ENCODE assay signal across 32 mouse cellular contexts in genomic region chr9:109855947-109856346, GRCm38 (mm10). TPM values are rescaled to one million over a fixed set of nuclear protein-coding genes. Genes with fewer than 3 reads are reported as not detected.
DNase-seq lines count a peak whose midpoint lies in the region; ATAC-seq and TF ChIP-seq lines count a peak whose summit lies in the region.
"Had no signal": no experiment of that assay in that cellular context is flagged by ENCODE, and none has a peak within 500 bp of the region (broad histone marks: within the 10 kb centered on the region; RNA-seq: fewer than 3 reads in every experiment).

No protein-coding gene starts in this region.

- ATAC-seq in liver, embryonic 12.5 days, result peak; percentile 37; the same call in 1 of the 2 replicates
- peak; percentile 61 for ATAC-seq in liver, embryonic 15.5 days (ENCODE audit: insufficient read depth)
- ATAC-seq: CD4-positive, CD25-positive, alpha-beta regulatory T cell, adult 4 months; forebrain, embryonic 15.5 days; hindbrain, postnatal 0 days had no signal

- no peak overlapping the region for H3K4me3 ChIP-seq in liver, adult 2 months (ENCODE audit: insufficient read depth, low read depth, low read length)
- H3K4me3 ChIP-seq in liver, embryonic 12.5 days, result no peak overlapping the region
- no peak overlapping the region for H3K4me3 ChIP-seq in liver, embryonic 15.5 days (replicated peaks)
- H3K4me3 ChIP-seq: embryonic facial prominence, embryonic 12.5 days; embryonic facial prominence, embryonic 15.5 days; erythroblast, embryonic 14.5 days; forebrain, embryonic 12.5 days; forebrain, embryonic 15.5 days; heart, embryonic 12.5 days; heart, embryonic 15.5 days had no signal

- no peaks in the 10 kb centered on the region for H3K4me1 ChIP-seq in liver, adult 2 months (ENCODE audit: control insufficient read depth, insufficient read depth, low read length)
- H3K4me1 ChIP-seq in liver, embryonic 12.5 days, result no peaks in the 10 kb centered on the region
- H3K4me1 ChIP-seq in liver, embryonic 15.5 days (replicated peaks), result 0 out of 2 replicates have a peak, but pooled peaks cover 2% of the 10 kb centered on the region
- H3K4me1 ChIP-seq: embryonic facial prominence, embryonic 12.5 days; embryonic facial prominence, embryonic 15.5 days; forebrain, embryonic 12.5 days; forebrain, embryonic 15.5 days; heart, embryonic 12.5 days had no signal

- TF ChIP-seq CTCF in liver, adult 2 months (IDR thresholded peaks at IDR 0.05; ENCODE audit: low read depth, low read length), result no peak

- no peaks in the 10 kb centered on the region for H3K79me2 ChIP-seq in liver, adult 2 months (ENCODE audit: control insufficient read depth, insufficient read depth, low read length)

- no peaks in the 10 kb centered on the region for H3K9me3 ChIP-seq in liver, embryonic 12.5 days (replicated peaks)
- no peaks in the 10 kb centered on the region for H3K9me3 ChIP-seq in liver, embryonic 15.5 days (replicated peaks)
- H3K9me3 ChIP-seq: embryonic facial prominence, embryonic 12.5 days; embryonic facial prominence, embryonic 15.5 days; forebrain, embryonic 12.5 days; forebrain, embryonic 15.5 days; heart, embryonic 12.5 days; heart, embryonic 15.5 days had no signal

- 9% methylated on average over 6 of the region's 6 CpGs for WGBS in liver, adult 2 months
- WGBS in liver, embryonic 12.5 days (ENCODE audit: insufficient replicate concordance), result 73% methylated on average over 6 of the region's 6 CpGs
- 70% methylated on average over 6 of the region's 6 CpGs for WGBS in liver, embryonic 15.5 days (ENCODE audit: insufficient replicate concordance)

- H3K27ac ChIP-seq in liver, adult 2 months (replicated peaks; ENCODE audit: insufficient read depth, low read depth, low read length), result no peak overlapping the region
- no peak overlapping the region for H3K27ac ChIP-seq in liver, embryonic 12.5 days
- no peak overlapping the region for H3K27ac ChIP-seq in liver, embryonic 15.5 days (replicated peaks)
- H3K27ac ChIP-seq: embryonic facial prominence, embryonic 12.5 days; embryonic facial prominence, embryonic 15.5 days; forebrain, embryonic 12.5 days; forebrain, embryonic 15.5 days; heart, embryonic 15.5 days; hindbrain, embryonic 14.5 days; hindbrain, postnatal 0 days had no signal

- no peak overlapping the region for H3K4me2 ChIP-seq in liver, embryonic 12.5 days
- no peak overlapping the region for H3K4me2 ChIP-seq in liver, embryonic 15.5 days
- H3K4me2 ChIP-seq: embryonic facial prominence, embryonic 12.5 days; embryonic facial prominence, embryonic 15.5 days; forebrain, embryonic 12.5 days; forebrain, embryonic 15.5 days; heart, embryonic 12.5 days; heart, embryonic 15.5 days; hindbrain, embryonic 14.5 days had no signal

- peak; percentile 27 for DNase-seq in liver, adult 2 months (ENCODE audit: extremely low read depth, low read depth, low spot score)
- no peak for DNase-seq in liver
- DNase-seq in right cerebral cortex, postnatal 36 days (ENCODE audit: low spot score in 2 of 2), result no peak
- DNase-seq in cerebellum, adult 8-10 months, result no peak
- no peak for DNase-seq in ovary, postnatal 36 days (ENCODE audit: low spot score)
- DNase-seq: adrenal gland, adult 2 months; adrenal gland, postnatal 14 days; cerebellum, adult 11-12 months; cerebellum, adult 9-11 months; cerebellum, postnatal 25 days; gastrocnemius, postnatal 25 days; heart, adult 18-20 months; heart, postnatal 10 days; heart, postnatal 36 days had no signal

- H3K9ac ChIP-seq in liver, adult 2 months (ENCODE audit: low read depth, low read length), result no peak overlapping the region
- H3K9ac ChIP-seq in liver, embryonic 12.5 days, result no peak overlapping the region
- no peak overlapping the region for H3K9ac ChIP-seq in liver, embryonic 15.5 days
- H3K9ac ChIP-seq: embryonic facial prominence, embryonic 12.5 days; embryonic facial prominence, embryonic 15.5 days; forebrain, embryonic 12.5 days; forebrain, embryonic 15.5 days; heart, embryonic 12.5 days; heart, embryonic 15.5 days; hindbrain, embryonic 14.5 days had no signal

- H3K27me3 ChIP-seq in liver, adult 2 months (ENCODE audit: control insufficient read depth, insufficient read depth, low read length), result no peaks in the 10 kb centered on the region
- peaks cover 4% of the 10 kb centered on the region; the same call in 1 of the 2 replicates for H3K27me3 ChIP-seq in liver, embryonic 12.5 days (replicated peaks)
- no peaks in the 10 kb centered on the region for H3K27me3 ChIP-seq in liver, embryonic 15.5 days
- H3K27me3 ChIP-seq: embryonic facial prominence, embryonic 12.5 days; embryonic facial prominence, embryonic 15.5 days; forebrain, embryonic 12.5 days; forebrain, embryonic 15.5 days; heart, embryonic 12.5 days; heart, embryonic 15.5 days had no signal

- no peak for TF ChIP-seq POLR2A in liver, adult 2 months (IDR thresholded peaks at IDR 0.05; ENCODE audit: extremely low read depth, insufficient read depth, low read length)

- no peaks in the 10 kb centered on the region for H3K36me3 ChIP-seq in liver, adult 2 months (ENCODE audit: control insufficient read depth, insufficient read depth, low read length)
- no peaks in the 10 kb centered on the region for H3K36me3 ChIP-seq in liver, embryonic 12.5 days
- no peaks in the 10 kb centered on the region for H3K36me3 ChIP-seq in liver, embryonic 15.5 days (replicated peaks)
- H3K36me3 ChIP-seq: embryonic facial prominence, embryonic 12.5 days; embryonic facial prominence, embryonic 15.5 days; forebrain, embryonic 12.5 days; forebrain, embryonic 15.5 days; heart, embryonic 12.5 days; heart, embryonic 15.5 days had no signal

RNA-seq across cellular contexts. Expression of gene Camp, which starts 6.5 kb away (rescaled TPM):
- total RNA-seq in liver, adult 2 months (2014; rRNA removed), result not detected in 2 replicates
- 0.17 and 0.45 TPM in 2 replicates for polyA plus RNA-seq in liver, adult 2 months (2012; rRNA removed)
- 25.2 and 31.4 TPM in 2 replicates for polyA plus RNA-seq in liver, embryonic 12.5 days (2016; fragmentation: Nextera tagmentation; extraction: Ambion mirVana)
- 281 and 299 TPM in 2 replicates for polyA plus RNA-seq in liver, embryonic 15.5 days (2015; fragmentation: Nextera tagmentation; extraction: Ambion mirVana)
- total RNA-seq: gastrocnemius, adult 8-10 months; gastrocnemius, postnatal 25 days; heart, adult 18-20 months; heart, postnatal 36 days; MEL had no signal
- polyA plus RNA-seq: adrenal gland, adult 2 months; C2C12; CD4-positive, CD25-positive, alpha-beta regulatory T cell, adult 4 months had no signal

RNA-seq across cellular contexts. Expression of gene Cdc25a, which starts 19.4 kb away (rescaled TPM):
- 0.92 and 2.1 TPM in 2 replicates for total RNA-seq in liver, adult 2 months (2014; rRNA removed)
- polyA plus RNA-seq in liver, adult 2 months (2012; rRNA removed), result 0.73 and 0.87 TPM in 2 replicates
- polyA plus RNA-seq in liver, embryonic 12.5 days (2016; fragmentation: Nextera tagmentation; extraction: Ambion mirVana), result 34.9 and 36.4 TPM in 2 replicates
- 12.7 and 13.3 TPM in 2 replicates for polyA plus RNA-seq in liver, embryonic 15.5 days (2015; fragmentation: Nextera tagmentation; extraction: Ambion mirVana)

RNA-seq across cellular contexts. Expression of gene Nme6, which starts 23.4 kb away (rescaled TPM):
- 27.6 and 38.6 TPM in 2 replicates for total RNA-seq in liver, adult 2 months (2014; rRNA removed)
- 30.1 and 44.5 TPM in 2 replicates for polyA plus RNA-seq in liver, adult 2 months (2012; rRNA removed)
- polyA plus RNA-seq in liver, embryonic 12.5 days (2016; fragmentation: Nextera tagmentation; extraction: Ambion mirVana), result 59.0 and 61.2 TPM in 2 replicates
- 51.1 and 55.1 TPM in 2 replicates for polyA plus RNA-seq in liver, embryonic 15.5 days (2015; fragmentation: Nextera tagmentation; extraction: Ambion mirVana)

RNA-seq across cellular contexts. Expression of gene Spink8, which starts 43.9 kb away (rescaled TPM):
- not detected in 2 replicates for total RNA-seq in liver, adult 2 months (2014; rRNA removed)
- not detected in 2 replicates for polyA plus RNA-seq in liver, adult 2 months (2012; rRNA removed)
- not detected in 2 replicates for polyA plus RNA-seq in liver, embryonic 12.5 days (2016; fragmentation: Nextera tagmentation; extraction: Ambion mirVana)
- polyA plus RNA-seq in liver, embryonic 15.5 days (2015; fragmentation: Nextera tagmentation; extraction: Ambion mirVana), result not detected in 2 replicates
- total RNA-seq: common myeloid progenitor, adult 5-6 weeks; gastrocnemius, adult 8-10 months; gastrocnemius, postnatal 25 days; heart, adult 18-20 months; heart, postnatal 10 days; heart, postnatal 36 days; hindbrain, postnatal 0 days; MEL had no signal
- polyA plus RNA-seq: adrenal gland, adult 2 months; brain, embryonic 14.5 days; C2C12; CD4-positive, CD25-positive, alpha-beta regulatory T cell, adult 4 months; embryonic facial prominence, embryonic 12.5 days; erythroblast, embryonic 14.5 days; forebrain, embryonic 12.5 days; forebrain, embryonic 15.5 days; heart, embryonic 12.5 days; heart, embryonic 15.5 days; hindbrain, embryonic 11.5 days; hindbrain, postnatal 0 days had no signal

Comparison
In these comparisons a context has a peak if more than half of its experiments do, and no peak if none do; other contexts are left out.
1. RNA of gene Camp, which starts 6.5 kb away (polyA plus RNA-seq): 281 to 299 TPM in liver, embryonic 15.5 days and 25.2 to 31.4 TPM in liver, embryonic 12.5 days; 0.17 to 0.45 TPM in liver, adult 2 months; every median in the first group is over 10 times any median in the second.